Mouse (Mus musculus): ENCODE results near the gene Lrtm2. TPM values are rescaled to one million over a fixed set of nuclear protein-coding genes. Genes with fewer than 3 reads are reported as not detected.
"Not testable (repeated sequence)": the region's sequence is repeated elsewhere in the genome, so short reads cannot be mapped to it uniquely, and the experiment has no call there.

Gene Lrtm2
- polyA plus RNA-seq, 1 experiment from 2014 or later, result 0.29 TPM

- H3K9ac ChIP-seq (replicated peaks; ENCODE audit: low read depth), result no peak overlapping the region
- H3K27me3 ChIP-seq (replicated peaks; ENCODE audit: insufficient read depth, low read length), result no peaks in the 10 kb centered on the region
- H3K27ac ChIP-seq (ENCODE audit: low read length), result no peak overlapping the region
- TF ChIP-seq EP300 (IDR thresholded peaks at IDR 0.05), result no peak
- TF ChIP-seq CTCF (IDR thresholded peaks at IDR 0.05), result peak; percentile 52
- H3K36me3 ChIP-seq (ENCODE audit: insufficient read depth, low read length), result no peaks in the 10 kb centered on the region; the same call in 1 of the 2 replicates
- DNase-seq (ENCODE audit: low spot score) (no peak), ATAC-seq (no peak)
- H3K9me3 ChIP-seq (ENCODE audit: low read length), result no peaks in the 10 kb centered on the region
- no peak overlapping the region for H3K4me3 ChIP-seq (ENCODE audit: low read depth, low read length)
- H3K4me1 ChIP-seq (ENCODE audit: insufficient read depth, low read depth, low read length), result peaks cover 4% of the 10 kb centered on the region; the same call in 1 of the 2 replicates
- no peak overlapping the region for H3K4me2 ChIP-seq (replicated peaks; ENCODE audit: low read depth, low read length)
Measured at GRCm38 (mm10) chr6:119371624-119372023, 41.1 kb upstream of the Lrtm2 start.

- TF ChIP-seq CTCF (IDR thresholded peaks at IDR 0.05) (no peak), EP300 (IDR thresholded peaks at IDR 0.05) (no peak)
- H3K36me3 ChIP-seq (ENCODE audit: insufficient read depth, low read length), result no peaks in the 10 kb centered on the region; the same call in none of the 2 replicates
- WGBS, result 64% methylated on average over 2 of the region's 2 CpGs
Measured at GRCm38 (mm10) chr6:119367382-119367781, 36.8 kb upstream of the Lrtm2 start.

GRCm38 (mm10) chr6:119366800-119367199 lies 36.2 kb upstream of the Lrtm2 start:
- not testable (repeated sequence) for H3K4me2 ChIP-seq (replicated peaks; ENCODE audit: low read depth, low read length); H3K4me1 ChIP-seq (ENCODE audit: insufficient read depth, low read depth, low read length); H3K9me3 ChIP-seq (ENCODE audit: low read length); H3K4me3 ChIP-seq (ENCODE audit: low read depth, low read length); H3K9ac ChIP-seq (replicated peaks; ENCODE audit: low read depth); DNase-seq (ENCODE audit: low spot score); H3K27ac ChIP-seq (ENCODE audit: low read length); ATAC-seq; H3K36me3 ChIP-seq (ENCODE audit: insufficient read depth, low read length); H3K27me3 ChIP-seq (replicated peaks; ENCODE audit: insufficient read depth, low read length)
- WGBS, result 64% methylated on average over 3 of the region's 4 CpGs

More at GRCm38 (mm10) chr6:119367382-119367781, 36.8 kb upstream of the Lrtm2 start:
- Histone ChIP-seq H3K4me1 (ENCODE audit: insufficient read depth, low read depth, low read length) (no peaks in the 10 kb centered on the region), H3K27ac (ENCODE audit: low read length) (no peak overlapping the region), H3K9me3 (ENCODE audit: low read length) (no peaks in the 10 kb centered on the region), H3K27me3 (replicated peaks; ENCODE audit: insufficient read depth, low read length) (no peaks in the 10 kb centered on the region), H3K9ac (replicated peaks; ENCODE audit: low read depth) (no peak overlapping the region), H3K4me2 (replicated peaks; ENCODE audit: low read depth, low read length) (no peak overlapping the region), H3K4me3 (ENCODE audit: low read depth, low read length) (no peak overlapping the region)
- no peak for ATAC-seq
- no peak for DNase-seq (ENCODE audit: low spot score)

- Histone ChIP-seq H3K4me2 (replicated peaks; ENCODE audit: low read depth, low read length) (no peak overlapping the region), H3K27ac (ENCODE audit: low read length) (no peak overlapping the region), H3K9ac (replicated peaks; ENCODE audit: low read depth) (no peak overlapping the region), H3K27me3 (replicated peaks; ENCODE audit: insufficient read depth, low read length) (no peaks in the 10 kb centered on the region), H3K4me3 (ENCODE audit: low read depth, low read length) (no peak overlapping the region), H3K4me1 (ENCODE audit: insufficient read depth, low read depth, low read length) (no peaks in the 10 kb centered on the region), H3K9me3 (ENCODE audit: low read length) (no peaks in the 10 kb centered on the region), H3K36me3 (ENCODE audit: insufficient read depth, low read length) (peaks cover 25% of the 10 kb centered on the region)
- DNase-seq (ENCODE audit: low spot score) (no peak), ATAC-seq (no peak)
- 91% methylated on average over 5 of the region's 5 CpGs for WGBS
- TF ChIP-seq CTCF (IDR thresholded peaks at IDR 0.05) (no peak), EP300 (IDR thresholded peaks at IDR 0.05) (no peak)
Measured at GRCm38 (mm10) chr6:119363593-119363992, 33.0 kb upstream of the Lrtm2 start.

GRCm38 (mm10) chr6:119360925-119361702 lies 30.5 kb upstream of the Lrtm2 start:
- Histone ChIP-seq H3K4me2 (replicated peaks; ENCODE audit: low read depth, low read length) (no peak overlapping the region), H3K27ac (ENCODE audit: low read length) (no peak overlapping the region), H3K9ac (replicated peaks; ENCODE audit: low read depth) (no peak overlapping the region), H3K36me3 (ENCODE audit: insufficient read depth, low read length) (peaks cover 32% of the 10 kb centered on the region), H3K9me3 (ENCODE audit: low read length) (no peaks in the 10 kb centered on the region), H3K4me1 (ENCODE audit: insufficient read depth, low read depth, low read length) (no peaks in the 10 kb centered on the region), H3K27me3 (replicated peaks; ENCODE audit: insufficient read depth, low read length) (no peaks in the 10 kb centered on the region), H3K4me3 (ENCODE audit: low read depth, low read length) (no peak overlapping the region)
- 87% methylated on average over 3 of the region's 3 CpGs for WGBS
- TF ChIP-seq CTCF (IDR thresholded peaks at IDR 0.05), result no peak
- no peak for TF ChIP-seq EP300 (IDR thresholded peaks at IDR 0.05)
- ATAC-seq (no peak), DNase-seq (ENCODE audit: low spot score) (no peak)

GRCm38 (mm10) chr6:119360250-119360649 lies 29.7 kb upstream of the Lrtm2 start:
- not testable (repeated sequence) for H3K9me3 ChIP-seq (ENCODE audit: low read length); H3K4me2 ChIP-seq (replicated peaks; ENCODE audit: low read depth, low read length); ATAC-seq; H3K4me3 ChIP-seq (ENCODE audit: low read depth, low read length); H3K27me3 ChIP-seq (replicated peaks; ENCODE audit: insufficient read depth, low read length); H3K9ac ChIP-seq (replicated peaks; ENCODE audit: low read depth); H3K27ac ChIP-seq (ENCODE audit: low read length); H3K4me1 ChIP-seq (ENCODE audit: insufficient read depth, low read depth, low read length); DNase-seq (ENCODE audit: low spot score)
- peaks cover 32% of the 10 kb centered on the region for H3K36me3 ChIP-seq (ENCODE audit: insufficient read depth, low read length)
- 88% methylated on average over 6 of the region's 6 CpGs for WGBS
